Mouse (Mus musculus) adrenal gland (tissue): ENCODE results near the gene Ankrd33b.

Experiments
- intact Hi-C: fragments of 180-260 bp; cut with DNase I; formaldehyde crosslinking; loops from one replicate; pipeline ENCODE4 v1.15.1; 2025

Gene Ankrd33b

DNA sequence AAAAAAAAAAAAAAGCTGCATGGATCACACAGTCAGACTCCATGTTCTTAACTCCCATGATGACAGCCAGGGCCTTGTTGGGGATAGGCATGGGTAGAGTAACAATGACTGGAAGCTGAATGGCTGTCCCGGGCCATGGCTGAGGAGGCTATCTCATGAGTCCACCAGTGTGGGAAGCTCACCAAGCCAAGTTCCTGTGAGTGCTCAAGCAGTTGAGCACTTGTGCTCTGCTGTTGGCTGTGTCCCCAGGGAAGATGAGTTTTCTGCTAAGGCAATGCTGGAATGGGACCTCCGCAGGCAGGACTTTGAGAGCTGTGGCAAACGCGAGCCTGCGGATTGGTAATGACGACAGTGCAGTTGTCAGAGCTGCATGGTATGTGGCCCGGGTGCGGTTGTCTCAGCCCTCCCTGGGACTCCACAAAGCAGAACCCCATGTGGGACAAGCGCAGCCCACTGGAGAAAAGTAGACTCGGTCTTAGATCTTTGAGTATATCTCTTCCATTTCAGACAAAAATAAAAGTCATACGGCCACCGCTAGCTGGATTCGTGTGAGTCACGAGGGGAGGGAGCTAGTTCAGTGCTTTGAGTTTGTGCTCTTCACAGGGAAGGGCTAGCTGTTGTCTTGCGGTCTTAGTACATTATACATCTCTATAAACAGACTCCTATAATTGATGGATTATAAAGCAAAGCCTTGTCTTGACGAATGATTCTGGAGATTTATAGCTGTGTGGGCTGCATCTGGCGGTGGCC, 122.7 kb downstream of the Ankrd33b start:
- intact Hi-C loops, result no loop called here

DNA sequence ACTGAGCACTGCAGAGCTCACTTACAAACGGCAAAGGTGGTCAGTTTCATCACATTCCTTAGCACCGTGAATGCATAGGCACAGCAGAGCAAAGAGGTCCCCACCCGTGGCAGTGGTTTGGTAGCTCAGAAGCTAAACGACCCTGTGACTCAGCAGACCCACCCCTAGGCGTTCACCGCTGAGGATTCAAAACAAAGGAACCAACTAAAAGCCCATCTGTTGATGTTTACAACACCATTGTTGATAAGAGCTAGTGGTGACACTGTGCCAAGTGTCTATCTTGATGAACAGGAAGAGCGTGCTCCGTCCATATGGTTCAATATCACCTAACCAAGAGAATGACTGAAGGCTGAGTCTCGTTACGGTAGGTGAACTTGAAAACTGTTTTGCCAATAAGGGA, 124.3 kb downstream of the Ankrd33b start:
- intact Hi-C loops, result no loop called here
